In genomic region chr5:114306496-114306895, GRCm38 (mm10) we compare ENCODE assay signal across 21 mouse cellular contexts. TPM values are rescaled to one million over a fixed set of nuclear protein-coding genes. Genes with fewer than 3 reads are reported as not detected.
"Had no signal": no experiment of that assay in that cellular context is flagged by ENCODE, and none has a peak within 500 bp of the region (broad histone marks: within the 10 kb centered on the region; RNA-seq: fewer than 3 reads in every experiment).

No protein-coding gene starts in this region.

- H3K9ac ChIP-seq: limb, embryonic 12.5 days; liver, embryonic 15.5 days; lung, embryonic 15.5 days; neural tube, embryonic 12.5 days had no signal

- H3K27me3 ChIP-seq: lung, embryonic 15.5 days had no signal

- H3K4me1 ChIP-seq: liver, embryonic 15.5 days had no signal

- H3K36me3 ChIP-seq: limb, embryonic 12.5 days; liver, embryonic 15.5 days; lung, embryonic 15.5 days; neural tube, embryonic 12.5 days had no signal

- H3K4me2 ChIP-seq: limb, embryonic 12.5 days; liver, embryonic 15.5 days; lung, embryonic 15.5 days; neural tube, embryonic 12.5 days had no signal

- H3K9me3 ChIP-seq: limb, embryonic 12.5 days; liver, embryonic 15.5 days; lung, embryonic 15.5 days; neural tube, embryonic 12.5 days had no signal

- DNase-seq: kidney, adult 2 months; kidney, postnatal 36 days; layer of hippocampus, adult 9-11 months; layer of hippocampus, postnatal 36 days; liver; midbrain, embryonic 14.5 days; right cerebral cortex, postnatal 14 days; thymus, postnatal 4 days had no signal

- H3K27ac ChIP-seq: kidney, postnatal 0 days; limb, embryonic 12.5 days; liver, embryonic 15.5 days; lung, embryonic 15.5 days; neural tube, embryonic 12.5 days had no signal

- H3K4me3 ChIP-seq: limb, embryonic 12.5 days; liver, embryonic 15.5 days; lung, embryonic 15.5 days; myocyte; neural tube, embryonic 12.5 days had no signal

- ATAC-seq: intestine, embryonic 16.5 days had no signal

RNA-seq across cellular contexts. Expression of gene Foxn4, which starts 32.9 kb away (rescaled TPM):
- total RNA-seq: layer of hippocampus, adult 18-20 months; layer of hippocampus, postnatal 36 days; left cerebral cortex, adult 8-10 months; left cerebral cortex, postnatal 25 days; megakaryocyte-erythroid progenitor cell, adult 5-6 weeks; neutrophil, adult 5-6 weeks had no signal
- polyA plus RNA-seq: intestine, embryonic 16.5 days; kidney, adult 2 months; kidney, postnatal 0 days; limb, embryonic 12.5 days; liver, embryonic 15.5 days; small intestine, adult 2 months had no signal
